Mouse (Mus musculus) G1E (cell line): ENCODE data around the gene Fam171a2.

Source experiments
- CTCF ChIP-seq: IDR thresholded peaks from 2 replicates; pipeline ENCODE4 v1.5.1; 2012; ENCODE audit warnings: low read depth, low read length, inconsistent platforms, mixed read lengths
- GATA1 ChIP-seq: IDR thresholded peaks from 2 replicates; pipeline ENCODE4 v1.6.1; 2012; ENCODE audit warnings: borderline replicate concordance, low read length, inconsistent platforms, mixed read lengths
- GATA2 ChIP-seq: IDR thresholded peaks from 2 replicates; pipeline ENCODE4 v1.6.1; 2012; ENCODE audit warnings: low read depth, low read length, inconsistent platforms, borderline replicate concordance

DNA sequence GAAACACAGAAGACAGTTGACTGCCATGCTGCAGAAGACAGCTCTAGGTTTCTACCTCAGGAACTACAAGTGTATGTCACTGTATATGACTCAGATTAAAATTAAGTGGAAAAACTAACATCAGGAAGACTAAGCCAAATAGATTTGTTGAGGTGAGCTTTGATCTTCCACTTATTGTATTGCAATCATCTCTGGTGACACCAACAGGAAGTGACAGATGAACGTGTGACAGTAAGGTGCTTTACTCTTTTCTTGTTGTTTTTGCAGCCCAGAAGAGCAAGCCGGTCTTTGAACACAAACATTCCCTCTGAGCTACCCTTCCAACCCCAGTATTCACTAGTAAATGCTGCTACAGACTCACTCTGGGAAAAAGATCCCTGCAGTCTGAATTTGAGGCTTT is 49.2 kb upstream of the Fam171a2 start:
- no peak for TF ChIP-seq CTCF
- TF ChIP-seq GATA1 = no peak
- TF ChIP-seq GATA2 = no peak
